ENCODE assay signal across 10 mouse cellular contexts in genomic region chr4:59914608-59915403, GRCm38 (mm10). TPM values are rescaled to one million over a fixed set of nuclear protein-coding genes. Genes with fewer than 3 reads are reported as not detected.
DNase-seq lines count a peak whose midpoint lies in the region; ATAC-seq and TF ChIP-seq lines count a peak whose summit lies in the region.
"Had no signal": no experiment of that assay in that cellular context is flagged by ENCODE, and none has a peak within 500 bp of the region (broad histone marks: within the 10 kb centered on the region; RNA-seq: fewer than 3 reads in every experiment).

Slc46a2 (minus strand) TSS chr4:59915056.

- no peak for ATAC-seq in stomach, embryonic 16.5 days (ENCODE audit: insufficient read depth, low FRiP score)
- no peak for ATAC-seq in forebrain, embryonic 15.5 days (replicated peaks)
- ATAC-seq in megakaryocyte-erythroid progenitor cell, adult 5-6 weeks (replicated peaks; ENCODE audit: low FRiP score, low TSS enrichment, poor library complexity, severe bottlenecking): no peak

- no peak for TF ChIP-seq POLR2A in testis, adult 2 months (IDR thresholded peaks at IDR 0.05; ENCODE audit: control insufficient read depth, low read depth, low read length)
- TF ChIP-seq POLR2A in kidney, adult 2 months (IDR thresholded peaks at IDR 0.05; ENCODE audit: low read depth, low read length): no peak

- H3K4me1 ChIP-seq in testis, adult 2 months (ENCODE audit: control insufficient read depth, insufficient read depth, low read length): peaks cover 9% of the 10 kb centered on the region; the same call in 1 of the 2 replicates
- peaks cover 6% of the 10 kb centered on the region; the same call in 1 of the 2 replicates for H3K4me1 ChIP-seq in kidney, adult 2 months (ENCODE audit: control insufficient read depth, insufficient read depth, low read length)
- no peaks in the 10 kb centered on the region for H3K4me1 ChIP-seq in stomach, embryonic 16.5 days (ENCODE audit: control insufficient read depth, insufficient read depth, low read length)
- no peaks in the 10 kb centered on the region for H3K4me1 ChIP-seq in forebrain, embryonic 15.5 days
- H3K4me1 ChIP-seq: liver, embryonic 15.5 days had no signal

- H3K36me3 ChIP-seq in testis, adult 2 months (ENCODE audit: control insufficient read depth, insufficient read depth, low read length): no peaks in the 10 kb centered on the region
- no peaks in the 10 kb centered on the region for H3K36me3 ChIP-seq in kidney, adult 2 months (ENCODE audit: control insufficient read depth, insufficient read depth, low read length)
- no peaks in the 10 kb centered on the region for H3K36me3 ChIP-seq in stomach, embryonic 16.5 days (ENCODE audit: control insufficient read depth, insufficient read depth, low read length)
- H3K36me3 ChIP-seq in forebrain, embryonic 15.5 days: no peaks in the 10 kb centered on the region
- H3K36me3 ChIP-seq: liver, embryonic 15.5 days had no signal

- TF ChIP-seq CTCF in testis, adult 2 months (IDR thresholded peaks at IDR 0.05; ENCODE audit: control insufficient read depth, insufficient read depth, insufficient replicate concordance, low read depth, low read length): no peak
- no peak for TF ChIP-seq CTCF in kidney, adult 2 months (conservative IDR thresholded peaks at IDR 0.05; ENCODE audit: insufficient read depth, insufficient read length, low read depth, low read length)

- H3K27me3 ChIP-seq in testis, adult 2 months (ENCODE audit: control insufficient read depth, insufficient read depth, low read length): no peaks in the 10 kb centered on the region
- no peaks in the 10 kb centered on the region for H3K27me3 ChIP-seq in kidney, adult 2 months (replicated peaks; ENCODE audit: control insufficient read depth, insufficient read depth, low read length)
- 0 out of 2 replicates have a peak, but pooled peaks cover 4% of the 10 kb centered on the region for H3K27me3 ChIP-seq in stomach, embryonic 16.5 days (ENCODE audit: control insufficient read depth, insufficient read depth, low read length)
- H3K27me3 ChIP-seq in forebrain, embryonic 15.5 days: no peaks in the 10 kb centered on the region

- 16% methylated on average over 22 of the region's 22 CpGs for WGBS in kidney, adult 2 months
- 17% methylated on average over 22 of the region's 22 CpGs for WGBS in stomach, embryonic 16.5 days
- 17% methylated on average over 22 of the region's 22 CpGs for WGBS in forebrain, embryonic 15.5 days

- peak; percentile 36 to 54 for DNase-seq in cerebellum, adult 18-20 months
- DNase-seq in cerebellum, adult 8-10 months: no peak
- DNase-seq in testis, postnatal 10 days (ENCODE audit: low spot score): no peak
- peak; percentile 89 for DNase-seq in kidney, adult 2 months
- DNase-seq: thymus, postnatal 14 days had no signal

- H3K27ac ChIP-seq in testis, adult 2 months (ENCODE audit: control insufficient read depth, insufficient read depth, low read depth, low read length): no peak within 1 kb of the TSS
- H3K27ac ChIP-seq in kidney, adult 2 months (ENCODE audit: insufficient read depth, low read depth, low read length): no peak within 1 kb of the TSS
- no peak within 1 kb of the TSS for H3K27ac ChIP-seq in stomach, embryonic 16.5 days (ENCODE audit: low read length)
- no peak within 1 kb of the TSS for H3K27ac ChIP-seq in forebrain, embryonic 15.5 days (replicated peaks)
- H3K27ac ChIP-seq: liver, embryonic 15.5 days had no signal

- no peak within 1 kb of the TSS for H3K9ac ChIP-seq in stomach, embryonic 16.5 days (ENCODE audit: low read length)
- no peak within 1 kb of the TSS for H3K9ac ChIP-seq in forebrain, embryonic 15.5 days (replicated peaks)
- H3K9ac ChIP-seq: liver, embryonic 15.5 days had no signal

- no peaks in the 10 kb centered on the region for H3K9me3 ChIP-seq in stomach, embryonic 16.5 days (replicated peaks; ENCODE audit: control insufficient read depth, low read length)
- no peaks in the 10 kb centered on the region for H3K9me3 ChIP-seq in forebrain, embryonic 15.5 days
- H3K9me3 ChIP-seq: liver, embryonic 15.5 days had no signal

- peak within 1 kb of the TSS; percentile 20 for H3K4me3 ChIP-seq in testis, adult 2 months (ENCODE audit: control insufficient read depth, low read depth, low read length)
- no peak within 1 kb of the TSS for H3K4me3 ChIP-seq in kidney, adult 2 months (ENCODE audit: insufficient read depth, low read depth, low read length)
- H3K4me3 ChIP-seq in stomach, embryonic 16.5 days (replicated peaks; ENCODE audit: low read length): no peak within 1 kb of the TSS
- no peak within 1 kb of the TSS for H3K4me3 ChIP-seq in forebrain, embryonic 15.5 days
- H3K4me3 ChIP-seq: liver, embryonic 15.5 days had no signal

- peak within 1 kb of the TSS; percentile 7; the same call in 1 of the 2 replicates for H3K4me2 ChIP-seq in stomach, embryonic 16.5 days (ENCODE audit: low read depth, low read length)
- H3K4me2 ChIP-seq in forebrain, embryonic 15.5 days (replicated peaks): no peak within 1 kb of the TSS
- H3K4me2 ChIP-seq: liver, embryonic 15.5 days had no signal

RNA-seq across cellular contexts. Expression of gene Slc46a2, which starts in this region (rescaled TPM):
- 0.04 and 0.94 TPM in 2 replicates for polyA plus RNA-seq in testis, adult 2 months (2012; rRNA removed)
- polyA plus RNA-seq in kidney, adult 2 months (2012; rRNA removed): 0.10 and 0.11 TPM in 2 replicates
- 0.14 and 0.22 TPM in 2 replicates for polyA plus RNA-seq in stomach, embryonic 16.5 days (2015; fragmentation: Nextera tagmentation; extraction: Ambion mirVana)
- 0.09 TPM in 1 of 2 replicates, not detected in the other for polyA plus RNA-seq in forebrain, embryonic 15.5 days (2015; fragmentation: Nextera tagmentation; extraction: Ambion mirVana)
- total RNA-seq in megakaryocyte-erythroid progenitor cell, adult 5-6 weeks (2014; fragmentation: Nextera tagmentation): not detected in 2 replicates
- not detected in 2 replicates for total RNA-seq in megakaryocyte-erythroid progenitor cell, adult 5-6 weeks (2017)
- polyA plus RNA-seq: liver, embryonic 15.5 days had no signal

Comparison
In these comparisons a context has a peak if more than half of its experiments do, and no peak if none do; other contexts are left out.
1. DNase-seq: peak in cerebellum, adult 18-20 months (2 of 2); none in cerebellum, adult 8-10 months (single experiment) and testis, postnatal 10 days (single experiment).
2. Peak in DNase-seq in kidney, adult 2 months; RNA of the gene not detected or under 1 TPM.